Mouse (Mus musculus) small intestine, adult 2 months (tissue): Measurements from ENCODE around the gene Zfp423.

Source experiments
- CTCF ChIP-seq: fragments of 200-500 bp; IDR thresholded peaks from 2 replicates; pipeline ENCODE4 v1.5.1; 2012; ENCODE audit warnings: low read depth, mild to moderate bottlenecking, control low read depth, inconsistent platforms, low read length, moderate library complexity, mixed read lengths; ENCODE audit not compliant: insufficient replicate concordance, insufficient read length; ENCODE audit errors: extremely low read depth
- POLR2A ChIP-seq: fragments of 200-500 bp; IDR thresholded peaks from 2 replicates; pipeline ENCODE4 v1.6.1; 2012; ENCODE audit warnings: low read depth, mild to moderate bottlenecking, control low read depth, inconsistent platforms, low read length, moderate library complexity

- no peak for TF ChIP-seq CTCF
- TF ChIP-seq POLR2A: no peak
These were observed 285.2 kb downstream of the Zfp423 start for GRCm38 (mm10) chr8:87674157-87674556.
